Mouse (Mus musculus): Measurements from ENCODE around the gene Mup5. TPM values are rescaled to one million over a fixed set of nuclear protein-coding genes. Genes with fewer than 3 reads are reported as not detected.
"Not testable (repeated sequence)": the region's sequence is repeated elsewhere in the genome, so short reads cannot be mapped to it uniquely, and the experiment has no call there.

Mup5 gene
- total and polyA plus RNA-seq, 3 experiments: not detected

DNA sequence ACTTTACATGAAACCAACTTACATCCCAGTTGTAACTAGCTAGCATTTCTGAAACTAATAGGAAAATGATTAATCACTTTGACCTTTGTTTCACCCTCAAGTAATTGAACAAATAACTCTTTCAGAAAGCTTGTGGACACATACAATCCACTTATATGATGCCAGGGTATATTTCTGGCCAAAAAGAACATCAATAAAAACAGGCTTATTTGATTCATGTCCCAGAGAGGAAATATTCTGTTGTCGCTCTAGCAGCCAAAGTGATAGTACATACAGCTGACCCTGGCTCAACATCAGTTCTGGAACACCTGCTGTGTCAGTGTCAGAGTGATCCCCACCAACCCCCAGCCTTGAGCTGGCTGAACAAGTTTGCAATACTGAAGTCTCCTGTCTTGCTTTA, 50.8 kb downstream of the Mup5 start:
- not testable (repeated sequence) for H3K9ac ChIP-seq (ENCODE audit: control insufficient read depth, low read depth, low read length, poor library complexity, severe bottlenecking); H3K4me3 ChIP-seq (ENCODE audit: control insufficient read depth in 1 of 2, insufficient read depth in 1 of 2, low read depth in 2 of 2, low read length in 2 of 2); H3K79me2 ChIP-seq (ENCODE audit: control insufficient read depth, insufficient read depth, low read length, poor library complexity); H3K4me1 ChIP-seq (ENCODE audit: control insufficient read depth in 1 of 2, insufficient read depth in 2 of 2, low read length in 2 of 2); H3K9me3 ChIP-seq (replicated peaks; ENCODE audit: insufficient read depth, low read length); DNase-seq (ENCODE audit: low read depth, low spot score); H3K27ac ChIP-seq (ENCODE audit: control insufficient read depth, low read depth, low read length); H3K27me3 ChIP-seq (ENCODE audit: control insufficient read depth in 1 of 2, insufficient read depth in 2 of 2, low read length in 2 of 2); H3K36me3 ChIP-seq (ENCODE audit: control insufficient read depth in 1 of 2, insufficient read depth in 2 of 2, low read length in 2 of 2)

DNA sequence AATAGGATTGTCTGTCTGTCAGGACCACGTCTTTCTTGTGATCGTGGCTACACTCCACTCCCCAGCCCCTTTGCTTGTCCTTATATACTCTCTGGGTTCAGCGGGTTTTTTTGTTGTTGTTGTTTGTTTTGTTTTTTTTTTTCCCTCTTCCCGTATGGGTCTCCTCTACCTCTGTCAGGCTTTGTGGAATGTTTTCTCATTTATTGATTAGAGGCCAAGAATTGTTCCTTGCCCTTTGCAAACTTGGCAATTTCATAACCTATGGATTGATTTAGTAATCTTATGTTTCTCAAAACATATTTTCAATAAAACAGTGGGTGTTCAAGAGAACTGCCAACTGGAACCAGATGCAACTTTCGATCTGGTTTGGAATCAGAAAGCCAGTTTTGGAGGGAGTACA, 52.9 kb downstream of the Mup5 start, which contains the start of gene Mup19:
Gene Mup19 (minus strand): TSS at position 101 of the 400 bp plus-strand sequence.
- not testable (repeated sequence) for H3K79me2 ChIP-seq (ENCODE audit: control insufficient read depth, insufficient read depth, low read length, poor library complexity); H3K4me1 ChIP-seq (ENCODE audit: control insufficient read depth in 1 of 2, insufficient read depth in 2 of 2, low read length in 2 of 2); H3K9me3 ChIP-seq (replicated peaks; ENCODE audit: insufficient read depth, low read length); H3K27ac ChIP-seq (ENCODE audit: control insufficient read depth, low read depth, low read length); H3K4me3 ChIP-seq (ENCODE audit: control insufficient read depth in 1 of 2, insufficient read depth in 1 of 2, low read depth in 2 of 2, low read length in 2 of 2); H3K9ac ChIP-seq (ENCODE audit: control insufficient read depth, low read depth, low read length, poor library complexity, severe bottlenecking); DNase-seq (ENCODE audit: low read depth, low spot score); H3K27me3 ChIP-seq (ENCODE audit: control insufficient read depth in 1 of 2, insufficient read depth in 2 of 2, low read length in 2 of 2); H3K36me3 ChIP-seq (ENCODE audit: control insufficient read depth in 1 of 2, insufficient read depth in 2 of 2, low read length in 2 of 2)

Other genes starting within 250 kb of the Mup5 start
- gene Mup17, start 239.4 kb downstream of the Mup5 start, total RNA-seq (2012; rRNA removed): not detected in 2 replicates
- not detected for gene Mup17, start 239.4 kb downstream of the Mup5 start, polyA plus RNA-seq (2012; ENCODE audit: insufficient read depth in 1 of 2, insufficient read length in 2 of 2, low read depth in 1 of 2, low replicate concordance in 2 of 2, missing spikeins in 1 of 2)
- gene Mup18, start 161.1 kb downstream of the Mup5 start, total RNA-seq (2012; rRNA removed): not detected in 2 replicates
- gene Mup18, start 161.1 kb downstream of the Mup5 start, polyA plus RNA-seq (2012; ENCODE audit: insufficient read depth in 1 of 2, insufficient read length in 2 of 2, low read depth in 1 of 2, low replicate concordance in 2 of 2, missing spikeins in 1 of 2): not detected
- gene Mup19, start 53.0 kb downstream of the Mup5 start, total RNA-seq (2012; rRNA removed): not detected in 2 replicates
- gene Mup19, start 53.0 kb downstream of the Mup5 start, polyA plus RNA-seq (2012; ENCODE audit: insufficient read depth in 1 of 2, insufficient read length in 2 of 2, low read depth in 1 of 2, low replicate concordance in 2 of 2, missing spikeins in 1 of 2): not detected
- not detected in 2 replicates for gene Mup20, start 218.9 kb upstream of the Mup5 start, total RNA-seq (2012; rRNA removed)
- not detected for gene Mup20, start 218.9 kb upstream of the Mup5 start, polyA plus RNA-seq (2012; ENCODE audit: insufficient read depth in 1 of 2, insufficient read length in 2 of 2, low read depth in 1 of 2, low replicate concordance in 2 of 2, missing spikeins in 1 of 2)

All from MEL (cell line).